Mouse (Mus musculus) lung, postnatal 4 days (tissue): ENCODE data around the gene Tmem141.

ENCODE experiments used
- DNase-seq, 2 experiments: peaks; one replicate each; pipeline ENCODE4 v3.0.0; 2021

Gene Tmem141

DNA sequence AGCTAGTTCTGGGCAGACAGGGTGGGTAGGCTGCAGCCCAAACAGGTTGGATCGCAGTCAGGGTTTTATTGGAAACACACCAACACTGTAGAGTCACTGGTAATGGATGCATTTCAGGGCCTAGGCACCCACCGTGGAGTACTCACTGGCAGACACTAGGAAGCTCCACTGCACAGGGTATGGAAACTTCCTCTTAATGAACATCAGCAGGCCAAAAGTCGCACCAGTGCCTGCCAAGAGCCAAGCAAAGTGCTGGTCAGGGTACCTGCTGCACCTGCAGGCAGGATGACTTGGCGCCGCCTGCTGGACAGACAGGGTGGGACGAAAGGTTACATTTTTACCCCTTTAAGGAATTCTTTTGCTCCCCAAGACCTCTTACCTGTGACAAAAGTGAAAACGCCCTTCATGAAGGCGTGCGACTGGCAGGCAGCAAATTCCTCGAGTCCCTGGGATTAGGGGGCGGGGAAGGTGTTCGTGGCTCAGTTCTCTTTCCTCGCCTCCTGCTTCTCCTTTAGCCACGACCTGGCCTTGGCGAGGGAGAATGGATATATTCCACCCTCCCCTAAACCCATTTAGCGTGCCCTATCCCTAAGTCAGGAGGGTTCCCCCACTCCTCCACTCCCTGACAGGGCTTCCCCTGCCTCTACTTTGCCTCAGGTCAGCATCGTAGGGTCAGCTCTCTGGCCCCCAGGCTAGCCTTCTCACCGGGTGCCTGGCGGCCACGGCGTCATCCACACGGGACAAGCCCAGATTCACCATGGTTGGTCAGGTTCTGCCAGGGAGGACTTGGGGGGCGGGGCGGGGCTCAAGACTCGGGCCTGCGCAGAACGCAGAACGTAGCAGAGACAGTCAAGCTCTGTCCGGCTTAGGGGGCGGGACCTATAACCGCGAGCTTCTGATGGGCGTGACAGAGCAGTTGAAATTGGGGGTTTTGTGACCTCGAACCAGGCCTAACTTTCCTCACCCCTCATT lies at the start of gene Tmem141:
Gene Tmem141 (minus strand): TSS at position 777 of the 972 bp plus-strand sequence.
- DNase-seq = peak; percentile 92 to 94

DNA sequence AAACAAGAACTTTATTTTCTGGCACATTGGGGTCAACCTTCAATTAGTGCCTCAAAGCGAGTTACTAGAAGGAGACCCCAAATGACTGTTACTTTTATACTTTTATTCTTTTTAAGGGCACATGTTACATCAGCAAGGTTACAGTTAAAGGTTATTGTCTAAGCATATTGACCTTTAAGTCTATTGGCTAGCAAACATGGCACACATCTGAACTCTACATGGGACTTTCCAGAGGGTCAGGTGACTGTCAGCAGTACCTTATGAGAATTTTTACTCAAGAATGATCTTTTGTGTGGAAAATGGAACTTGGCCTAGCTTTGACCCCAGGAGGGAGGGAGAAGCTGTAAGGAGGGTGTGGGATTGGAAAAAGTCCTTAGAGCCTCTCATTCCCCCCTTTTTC lies 44.7 kb upstream of the Tmem141 start:
- no peak for DNase-seq

DNA sequence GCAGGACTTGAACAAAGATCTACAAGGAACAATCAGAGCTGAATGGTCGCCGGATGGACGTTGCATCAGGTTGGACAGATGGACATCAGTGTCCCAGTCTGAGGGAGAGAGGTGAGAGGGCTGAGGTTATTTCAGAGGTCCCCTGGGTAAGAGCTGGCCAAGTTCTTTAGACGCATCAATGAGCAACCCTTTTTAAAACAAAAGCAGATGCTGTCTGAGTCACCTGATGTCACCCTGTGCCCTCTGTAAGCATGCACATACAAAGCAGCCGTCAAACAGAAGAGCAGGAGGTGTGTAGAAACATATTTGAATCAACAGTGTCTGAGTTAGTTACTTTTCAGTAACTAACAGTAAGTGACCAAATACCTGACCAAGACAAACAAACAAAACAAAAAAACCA lies 42.3 kb upstream of the Tmem141 start:
- no peak for DNase-seq

DNA sequence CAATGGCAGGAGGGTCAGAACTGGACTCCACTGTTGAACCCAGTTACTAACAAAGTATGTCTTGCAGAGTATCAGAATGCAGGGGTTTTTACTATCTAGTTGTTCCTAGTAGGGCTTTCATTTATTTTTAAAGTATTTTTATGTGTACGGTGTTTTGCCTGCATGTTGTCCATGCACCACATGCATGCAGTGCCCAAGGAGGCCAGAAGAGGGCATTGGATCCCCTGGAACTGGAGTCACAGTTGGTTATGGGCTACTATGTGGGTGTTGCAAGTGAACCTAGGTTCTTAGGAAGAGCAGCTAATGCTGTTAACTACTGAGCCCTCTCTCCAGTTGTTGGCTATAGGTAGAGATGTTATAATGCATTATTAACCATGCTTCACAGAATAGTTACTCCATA lies 41.7 kb upstream of the Tmem141 start:
- peak in 1 of 2 experiments; percentile 55 for DNase-seq

DNA sequence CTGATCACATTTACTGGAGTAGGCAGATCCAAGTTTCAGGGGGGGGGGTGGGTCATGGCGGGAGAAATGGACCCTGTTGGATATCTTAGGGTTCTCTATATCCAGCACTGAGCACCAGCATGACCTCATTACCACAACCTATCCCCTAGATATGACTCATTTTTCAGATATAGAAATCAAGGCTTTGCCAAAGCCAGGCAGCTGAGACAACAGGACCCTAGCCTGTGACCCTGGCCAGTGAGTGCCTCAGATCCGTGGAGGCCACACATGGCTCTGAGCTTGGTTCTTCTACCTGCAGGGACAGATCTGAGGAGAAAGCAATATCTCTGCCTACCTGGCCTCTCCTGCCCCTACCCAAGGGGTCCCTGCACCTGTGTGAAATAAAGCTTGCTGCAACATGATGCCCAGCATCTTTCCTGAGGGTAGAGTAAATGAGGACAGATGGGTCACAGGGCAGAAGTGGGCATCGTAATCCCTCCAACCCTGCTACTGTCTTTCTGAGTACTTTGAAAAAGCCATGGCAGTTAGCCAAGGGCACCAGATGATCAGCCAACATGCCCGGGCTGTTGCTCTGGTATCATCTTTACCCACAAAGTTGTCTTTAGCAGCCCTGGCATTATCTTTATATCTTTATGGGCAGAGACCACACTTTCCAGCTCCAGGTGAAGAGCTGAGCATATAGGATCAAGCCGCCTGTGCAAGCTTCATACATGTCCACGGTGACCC lies 39.6 kb upstream of the Tmem141 start:
- DNase-seq = no peak

DNA sequence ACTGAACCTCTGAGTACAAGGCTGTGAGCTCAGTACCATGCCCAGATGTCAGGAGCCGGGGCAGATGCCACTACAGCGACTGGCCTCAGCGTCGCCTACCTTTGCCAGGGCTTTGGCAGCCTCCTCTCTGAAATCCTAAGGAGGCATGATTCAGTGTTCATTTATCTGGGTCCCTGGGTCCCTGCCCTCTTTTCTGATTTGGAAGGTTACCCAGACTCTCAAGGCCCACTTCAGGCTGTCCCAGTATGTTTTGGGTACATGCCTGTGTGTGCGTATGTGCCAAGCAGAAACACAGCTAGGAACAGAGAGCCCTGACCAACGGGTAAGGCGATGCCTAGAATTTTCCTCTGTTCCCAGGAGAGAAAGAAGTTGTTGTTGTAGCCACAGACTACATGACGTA lies 38.5 kb upstream of the Tmem141 start:
- DNase-seq = peak in 1 of 2 experiments; percentile 7

DNA sequence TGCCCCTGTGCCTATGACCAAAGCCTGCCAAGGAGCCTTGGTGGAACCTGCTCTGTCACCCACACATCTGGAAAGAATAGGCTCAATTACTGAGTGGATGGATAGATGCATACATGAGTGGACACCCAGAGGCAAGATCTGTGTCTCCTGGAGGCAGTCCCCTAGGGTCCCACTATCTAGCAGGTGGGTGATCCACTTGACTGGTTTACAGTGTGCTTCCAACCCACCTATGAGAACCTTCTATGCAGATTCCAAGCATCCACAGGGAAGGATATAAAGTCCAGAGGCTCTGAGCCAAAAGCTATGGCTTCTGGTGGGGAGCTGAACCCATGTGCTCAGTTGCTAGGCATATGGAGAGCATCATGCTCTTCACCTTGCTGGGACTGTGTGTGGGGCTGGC lies 35.8 kb upstream of the Tmem141 start, which contains the start of gene Lcn5:
Gene Lcn5 (plus strand): TSS at position 301 of the 400 bp plus-strand sequence.
- no peak for DNase-seq

DNA sequence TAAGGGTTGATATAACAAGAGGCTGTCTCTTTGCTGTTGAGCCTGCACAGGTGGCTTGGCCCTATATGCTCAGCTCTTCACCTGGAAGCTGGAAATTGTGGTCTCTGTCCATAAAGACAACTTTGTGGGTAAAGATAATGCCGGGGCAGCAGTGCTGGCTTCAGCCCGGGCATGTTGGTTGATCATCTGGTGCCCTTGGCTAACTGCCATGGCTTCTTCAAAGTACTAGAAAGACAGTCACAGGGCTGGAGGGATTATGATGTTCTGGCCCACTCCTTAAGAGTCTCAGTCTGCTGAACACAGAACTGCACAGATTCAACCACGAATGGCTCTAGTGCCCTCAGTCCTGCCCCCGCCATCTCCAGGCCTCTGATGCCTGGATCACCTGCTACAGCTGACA lies 35.4 kb upstream of the Tmem141 start:
- no peak for DNase-seq

DNA sequence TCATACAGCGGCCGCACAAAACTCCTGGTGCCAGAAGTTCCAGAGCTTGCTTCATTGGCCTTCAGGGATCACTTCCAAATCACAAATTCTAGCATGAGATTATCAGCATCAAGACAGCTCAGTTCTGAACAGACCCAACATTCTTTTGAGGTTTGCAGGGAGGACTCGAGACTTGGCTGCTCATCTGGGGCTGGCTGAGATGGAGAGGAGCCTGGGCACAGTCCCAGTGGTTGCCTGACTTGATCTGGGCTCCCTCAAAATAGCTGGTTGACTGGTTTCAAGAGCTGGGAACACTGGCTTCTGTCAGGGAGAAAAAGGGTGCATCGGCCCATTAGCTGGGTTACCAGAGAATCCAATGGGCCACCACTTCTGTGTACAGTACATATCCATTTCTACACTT lies 34.9 kb upstream of the Tmem141 start:
- DNase-seq = no peak

DNA sequence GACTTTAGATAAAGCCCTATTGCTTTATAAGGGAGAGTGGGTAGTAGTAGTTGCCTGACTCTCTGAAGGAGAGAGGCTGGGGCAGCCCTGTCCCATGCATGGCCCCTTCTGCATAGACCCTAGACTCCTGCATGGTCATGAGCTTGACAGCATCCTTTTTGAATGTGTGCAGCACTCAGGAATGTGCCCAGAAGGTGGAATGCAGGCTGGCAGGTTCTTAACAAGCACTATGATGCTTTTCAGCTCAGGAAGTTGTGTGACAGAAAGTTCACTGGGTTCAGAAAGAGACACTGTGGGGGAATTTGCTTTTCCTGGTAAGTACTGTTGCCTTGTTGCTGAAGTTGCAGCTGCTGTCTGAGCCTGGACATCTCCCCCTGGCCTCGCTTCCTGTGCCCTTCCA lies 32.7 kb upstream of the Tmem141 start:
- DNase-seq = no peak

DNA sequence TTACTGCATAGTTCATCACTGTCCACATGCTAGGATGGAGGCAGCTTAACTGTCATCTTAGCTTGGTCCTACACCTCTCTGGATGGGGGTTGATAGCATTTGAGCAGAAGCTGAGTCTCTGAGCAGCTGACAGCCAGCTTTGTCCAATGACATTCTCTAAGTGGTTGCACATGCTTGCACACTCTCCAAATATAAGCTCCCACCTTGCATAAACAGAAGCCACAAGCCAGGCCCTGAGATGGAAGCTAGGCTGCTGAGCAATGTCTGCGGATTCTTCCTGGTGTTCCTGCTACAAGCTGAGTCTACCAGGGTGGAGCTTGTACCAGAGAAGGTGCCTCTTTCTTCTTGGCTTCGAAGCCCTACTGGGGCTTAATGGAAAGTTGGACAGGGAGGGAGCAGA lies 31.1 kb upstream of the Tmem141 start, which contains the start of gene Lcn8:
Gene Lcn8 (plus strand): TSS at position 219 of the 400 bp plus-strand sequence.
- no peak for DNase-seq

DNA sequence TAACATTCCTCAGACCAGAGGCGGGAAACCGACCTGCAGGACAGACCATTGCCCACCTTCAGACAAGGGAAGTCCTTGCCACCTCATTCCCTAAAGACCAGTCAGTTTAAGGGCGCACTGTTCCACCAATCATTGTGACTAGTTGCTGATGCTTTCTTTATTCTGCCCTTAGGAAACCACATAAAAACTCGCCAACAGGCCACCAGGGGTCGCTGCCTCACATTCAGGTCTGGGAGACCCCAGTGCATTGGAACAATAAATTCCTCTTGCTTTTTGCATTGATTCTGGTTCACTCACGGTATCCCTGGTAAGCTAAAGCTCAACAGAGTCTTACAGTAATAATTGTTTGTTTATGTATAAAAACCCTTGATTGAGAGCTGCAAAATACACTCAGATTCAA lies 18.1 kb upstream of the Tmem141 start:
- DNase-seq = peak in 1 of 2 experiments; percentile 41

DNA sequence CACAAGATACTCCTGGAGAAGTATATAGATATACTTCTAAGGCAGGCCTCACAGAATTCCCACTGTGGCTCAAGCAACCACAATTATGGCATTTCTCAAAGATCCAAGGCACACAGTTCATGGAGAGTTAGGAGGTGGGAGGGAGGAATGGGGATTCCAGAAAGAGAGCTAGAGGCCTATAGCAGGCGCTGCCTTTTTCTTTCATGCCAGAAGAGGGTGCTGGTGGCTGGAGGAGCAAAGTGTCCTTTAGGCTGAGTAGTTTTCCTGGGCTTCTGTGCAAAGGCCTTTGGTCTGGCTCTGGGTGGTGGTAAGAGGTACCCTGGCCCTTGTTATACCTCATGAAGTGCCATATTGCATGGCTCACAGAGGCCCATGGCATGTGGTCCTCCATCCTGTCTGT lies 12.2 kb upstream of the Tmem141 start:
- no peak for DNase-seq

DNA sequence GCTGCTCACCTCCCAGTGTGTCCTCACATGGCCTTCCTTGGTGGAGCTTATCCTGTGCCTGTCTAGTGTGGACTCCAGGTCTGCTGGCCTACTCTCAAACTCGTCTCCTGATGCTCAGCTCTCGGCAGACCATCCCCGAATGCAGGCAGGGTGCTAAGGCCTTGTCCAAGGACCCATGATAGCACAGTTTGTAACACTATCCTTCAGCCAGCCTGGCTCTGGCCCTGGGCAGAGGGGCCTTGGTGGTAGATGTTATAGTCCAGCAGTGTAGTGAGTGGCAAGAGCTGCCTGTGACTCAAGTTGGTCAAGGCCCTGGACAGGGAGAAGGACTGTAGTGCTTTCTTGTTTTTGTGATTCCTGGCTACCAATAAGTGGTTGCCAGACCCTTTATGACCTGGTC lies 11.8 kb upstream of the Tmem141 start:
- no peak for DNase-seq

DNA sequence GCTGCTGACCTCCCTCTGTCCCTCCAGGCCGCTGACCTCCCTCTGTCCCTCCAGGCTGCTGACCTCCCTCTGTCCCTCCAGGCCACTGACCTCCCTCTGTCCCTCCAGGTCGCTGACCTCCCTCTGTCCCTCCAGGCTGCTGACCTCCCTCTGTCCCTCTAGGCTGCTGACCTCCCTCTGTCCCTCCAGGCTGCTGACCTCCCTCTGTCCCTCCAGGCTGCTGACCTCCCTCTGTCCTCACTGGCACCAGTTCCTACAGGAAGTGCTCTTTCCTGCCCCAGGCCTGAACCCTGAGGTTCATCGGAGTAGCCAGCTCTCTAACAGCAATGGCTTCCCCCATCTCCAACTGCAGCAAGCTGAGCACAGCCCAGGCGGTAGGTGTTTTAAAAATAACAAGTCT lies 6.9 kb upstream of the Tmem141 start:
- DNase-seq = no peak

DNA sequence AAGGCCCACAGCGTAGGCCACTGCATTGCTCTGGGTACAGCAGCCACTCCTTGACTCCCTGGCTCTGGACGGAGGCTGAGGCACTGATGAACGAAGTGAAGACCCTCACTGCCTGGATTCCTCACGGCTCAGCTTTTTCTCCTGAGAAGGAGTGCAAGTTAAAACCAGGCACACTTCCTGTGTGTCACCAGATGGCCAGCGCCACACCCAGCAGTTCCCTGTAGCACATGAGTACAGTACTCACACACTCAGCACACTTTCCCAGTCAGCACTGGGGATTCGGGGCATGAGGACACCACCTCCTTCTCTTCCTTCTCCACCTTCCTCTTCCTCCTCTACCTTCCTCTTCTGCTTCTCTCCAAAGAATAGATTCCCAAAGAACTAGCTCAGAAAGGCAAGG lies 6.0 kb upstream of the Tmem141 start, which contains the start of gene Fcna:
Gene Fcna (minus strand): TSS at position 220 of the 400 bp plus-strand sequence.
- no peak for DNase-seq

DNA sequence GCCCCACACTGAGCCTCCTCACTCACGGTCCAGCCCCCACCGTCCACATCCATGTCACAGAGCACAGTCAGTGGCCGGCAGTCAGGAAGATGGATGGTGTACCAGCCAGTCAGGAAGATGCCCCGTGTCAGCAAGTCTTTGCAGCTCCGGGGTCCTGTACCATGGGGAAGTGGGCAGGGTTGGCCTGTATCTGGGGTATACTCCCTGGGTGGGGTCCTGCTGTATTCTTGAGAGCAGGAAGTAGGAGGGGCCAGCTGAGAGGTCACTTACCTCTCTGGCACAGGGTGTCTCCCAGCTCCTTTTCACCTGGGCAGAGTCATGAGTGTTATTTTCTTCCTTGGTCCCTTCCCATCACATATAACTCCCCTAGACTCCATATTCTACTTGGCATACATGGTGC lies 4.2 kb upstream of the Tmem141 start:
- no peak for DNase-seq

DNA sequence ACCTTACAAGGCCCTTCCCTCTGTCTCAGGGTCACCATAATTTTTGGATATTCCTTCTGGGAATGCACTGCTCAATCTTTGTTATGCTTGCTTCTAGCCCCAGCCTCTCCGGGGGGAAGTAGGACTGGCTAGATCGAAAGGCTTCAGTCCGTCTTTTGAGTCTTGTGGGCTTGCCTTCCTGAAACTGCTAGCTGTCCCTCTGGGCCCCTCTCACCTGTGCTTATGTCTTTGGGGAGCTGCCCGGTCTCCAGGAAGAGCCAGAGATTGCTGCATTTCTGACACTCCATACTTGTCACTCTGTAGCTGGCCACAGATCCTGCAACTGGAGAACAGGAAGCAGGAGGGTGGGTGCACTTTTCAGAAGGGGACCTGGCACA lies 965 bp downstream of the Tmem141 start:
- DNase-seq = no peak

DNA sequence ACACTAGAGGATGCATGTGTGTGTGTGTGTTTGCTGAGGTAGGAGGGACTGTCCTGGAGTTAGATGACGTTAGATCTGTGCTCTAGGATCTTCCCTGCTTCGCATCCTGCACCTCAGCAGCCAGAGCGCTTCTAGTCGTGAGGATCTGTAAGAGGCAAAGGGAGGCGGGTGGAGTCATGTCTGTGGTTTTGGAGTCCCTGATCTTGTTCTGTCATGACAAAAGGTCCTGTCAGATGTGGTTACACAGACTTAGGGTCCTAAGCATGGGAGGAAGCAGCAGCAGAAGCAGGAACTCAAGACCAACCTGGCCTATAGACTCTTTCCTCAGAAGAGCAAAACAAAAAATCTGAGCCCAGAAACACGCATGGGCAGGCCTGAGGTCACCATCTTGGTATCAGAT lies 1.4 kb downstream of the Tmem141 start:
- no peak for DNase-seq

DNA sequence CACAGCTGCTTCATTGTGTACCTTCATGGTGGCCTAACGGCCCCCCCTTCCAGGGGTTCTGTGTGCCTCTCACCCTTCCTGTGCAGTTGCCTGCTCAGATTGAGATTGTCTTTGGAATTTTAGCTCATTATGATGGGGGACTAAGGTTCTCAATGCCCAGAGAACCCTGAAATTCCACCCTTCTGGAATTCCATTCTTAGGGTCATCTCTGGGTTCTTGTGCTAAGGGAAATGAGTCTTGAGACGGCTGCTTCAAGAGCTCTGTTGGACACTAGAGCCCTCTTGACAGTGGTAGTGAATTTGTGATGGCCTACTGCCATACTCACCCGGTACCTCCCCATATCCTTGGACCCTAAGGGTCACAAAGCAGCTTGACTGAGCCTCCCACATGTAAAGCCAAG lies 4.2 kb downstream of the Tmem141 start, which contains the start of gene Ccdc183:
Gene Ccdc183 (minus strand): TSS at position 101 of the 400 bp plus-strand sequence.
- no peak for DNase-seq

DNA sequence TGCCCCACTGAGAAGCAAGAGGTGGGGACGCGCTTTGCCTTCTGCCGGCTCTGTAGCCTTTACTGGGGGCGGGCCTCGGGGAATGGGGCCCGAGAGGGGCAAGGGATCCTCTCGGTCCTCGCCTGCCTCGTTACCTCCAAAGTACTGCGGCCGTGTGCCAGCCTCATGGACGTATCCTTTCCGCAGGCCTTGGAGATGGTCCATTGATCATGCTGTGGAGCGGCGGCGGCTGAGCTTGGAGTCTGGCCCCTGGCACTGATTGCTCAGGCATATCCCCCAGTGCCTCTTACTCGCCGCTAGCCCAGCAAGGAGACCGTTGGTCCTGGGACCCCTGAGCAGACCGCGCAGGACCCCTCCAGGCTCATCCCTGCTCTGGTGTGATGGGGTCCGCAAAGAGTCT lies 5.4 kb downstream of the Tmem141 start:
- no peak for DNase-seq

DNA sequence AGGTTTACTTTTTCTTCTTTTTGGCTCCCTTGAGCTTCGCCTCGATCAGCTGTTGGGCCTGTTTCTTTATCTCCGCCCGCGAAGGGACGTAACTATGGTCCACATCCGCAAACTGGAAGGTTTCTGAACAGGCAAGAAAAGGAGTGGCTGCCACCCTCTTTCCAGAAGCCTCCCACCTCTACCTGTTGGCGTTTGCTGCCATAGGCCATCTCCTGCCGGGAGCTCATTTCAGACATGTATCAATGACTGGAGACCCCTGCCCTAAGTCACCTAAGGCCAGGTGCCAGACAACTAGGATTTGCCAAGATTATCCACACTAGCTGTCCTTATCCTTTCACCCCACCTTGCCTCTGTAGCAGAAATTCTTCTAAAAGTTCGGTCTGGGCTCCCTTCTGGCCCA lies 13.1 kb downstream of the Tmem141 start:
- DNase-seq = no peak

DNA sequence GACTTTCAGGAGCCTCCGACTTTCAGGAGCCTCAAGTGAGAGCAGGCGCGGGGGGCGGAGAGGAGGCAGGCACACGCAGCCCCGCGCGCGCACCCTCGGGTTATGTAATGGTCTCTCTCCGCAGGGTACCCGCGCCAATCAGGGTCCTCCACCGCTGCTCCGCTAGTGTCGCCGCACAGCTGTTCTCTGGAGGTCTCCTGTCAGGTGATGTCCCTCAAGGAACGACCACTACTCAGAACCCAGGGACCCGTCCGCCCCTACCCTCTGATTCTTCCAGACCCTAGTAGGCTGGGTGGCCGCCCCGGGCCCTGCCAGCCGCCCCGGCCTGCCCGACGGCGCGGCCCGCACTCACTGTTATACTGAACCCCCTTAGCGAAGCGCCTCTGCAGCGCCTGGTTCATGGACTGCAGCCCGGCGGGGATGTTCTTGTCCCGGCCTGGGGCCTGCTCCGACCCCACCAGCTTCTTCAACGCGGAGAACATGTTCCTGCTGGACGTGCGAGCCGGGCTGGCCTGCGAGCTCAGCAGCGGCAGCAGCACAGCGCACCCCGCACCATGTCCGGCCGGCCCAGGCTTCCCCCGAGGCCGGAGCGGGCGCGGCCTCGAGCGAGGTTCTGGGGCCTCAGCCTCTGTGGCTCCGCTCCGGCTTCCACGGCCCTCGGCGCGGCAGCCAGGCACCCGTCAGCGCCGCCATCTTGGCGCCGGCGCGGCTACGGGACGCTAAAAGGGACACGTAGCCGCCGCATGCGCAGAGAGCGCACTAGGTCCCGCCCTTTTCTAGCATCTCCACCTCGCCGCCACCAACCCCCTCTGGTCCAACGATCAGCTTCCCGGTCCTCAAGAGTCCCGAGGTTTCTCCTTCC lies 13.8 kb downstream of the Tmem141 start, which contains the start of gene Rabl6:
Gene Rabl6 (minus strand): TSS at position 761 of the 862 bp plus-strand sequence.
- peak; percentile 92 to 93 for DNase-seq
